Mouse (Mus musculus): ENCODE results near the gene Tmem189.

The Tmem189 gene

DNA sequence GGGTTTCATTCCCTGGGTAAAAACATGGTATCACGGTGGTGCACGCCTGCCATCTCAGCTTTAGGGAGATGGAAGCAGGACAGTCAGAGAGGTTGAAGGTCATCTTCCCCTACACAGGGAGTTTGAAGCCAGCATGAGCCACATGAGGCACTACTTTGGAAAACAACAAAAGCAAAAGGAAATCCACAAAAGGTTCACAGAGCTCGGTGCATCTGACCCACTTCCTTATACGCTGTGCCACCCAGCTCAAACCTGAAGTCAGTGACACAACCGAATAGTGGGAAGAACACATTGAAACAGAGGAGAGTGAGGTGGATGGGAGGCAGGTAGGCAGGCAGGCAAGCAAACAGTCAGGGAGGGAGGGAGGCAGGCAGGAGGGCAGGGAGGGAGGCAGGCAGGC lies 11.8 kb upstream of the Tmem189 start:
- no peak for DNase-seq (ENCODE audit: low spot score in 2 of 2)

DNA sequence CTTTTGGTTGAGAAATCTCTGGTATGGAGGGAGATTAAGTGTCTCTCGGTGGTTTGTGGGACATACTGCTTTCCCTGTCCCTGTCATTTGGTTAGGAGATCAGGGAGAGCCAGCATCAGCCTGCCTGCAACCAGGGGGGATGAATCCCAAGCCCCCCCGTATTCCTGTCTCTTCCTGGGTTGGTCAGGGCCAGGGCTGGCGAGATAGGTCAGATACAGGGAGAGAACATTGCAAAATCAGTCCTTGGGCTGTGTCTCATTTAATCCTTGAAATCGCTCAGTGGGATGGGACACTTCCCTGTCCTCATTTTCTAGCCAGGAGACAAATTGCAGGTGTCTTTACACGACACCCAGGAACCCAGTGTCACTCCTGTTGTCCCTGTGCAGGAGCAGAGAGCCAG lies 10.4 kb upstream of the Tmem189 start:
- no peak for DNase-seq (ENCODE audit: low spot score in 2 of 2)

DNA sequence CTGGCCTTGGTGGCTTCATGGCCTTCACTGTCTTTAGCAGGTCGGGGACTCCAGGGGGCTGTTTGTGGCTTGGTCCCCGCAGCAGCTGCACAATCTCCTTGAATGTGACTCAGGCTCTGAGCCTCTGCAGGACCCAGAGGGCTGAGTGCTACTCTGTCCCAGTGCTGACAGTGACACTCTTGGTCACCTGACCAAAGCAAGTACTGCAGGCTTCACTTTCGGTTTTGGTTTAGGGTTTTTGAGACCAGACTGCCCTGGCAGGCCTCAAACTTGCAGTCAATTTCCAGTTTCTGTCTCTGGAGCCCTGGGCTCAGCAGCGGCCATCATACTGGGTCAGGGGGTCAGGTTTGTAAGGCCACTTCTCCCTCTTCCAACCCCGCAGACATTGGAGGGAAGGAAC lies 8.3 kb upstream of the Tmem189 start:
- DNase-seq (ENCODE audit: low spot score in 2 of 2) = no peak

DNA sequence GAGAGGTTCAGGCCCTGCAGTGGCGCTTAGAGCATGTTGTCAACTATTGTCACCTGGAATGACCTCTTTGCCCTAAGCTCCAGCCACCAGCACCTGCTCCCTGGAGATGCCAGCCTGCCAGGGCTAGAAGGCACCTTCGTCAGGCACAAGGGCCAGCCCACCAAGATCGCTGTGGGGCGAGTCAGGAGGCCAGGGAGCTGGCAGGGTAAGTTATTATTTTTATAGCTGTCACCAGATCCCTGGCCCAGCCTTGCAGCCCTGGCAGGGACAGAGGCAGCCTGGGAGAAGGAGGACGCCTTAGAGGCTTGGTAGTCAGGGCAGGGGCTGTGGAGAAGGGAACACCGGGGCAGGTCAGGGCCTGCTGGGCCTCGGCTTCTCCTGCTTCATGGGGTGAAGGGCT lies 6.5 kb upstream of the Tmem189 start:
- no peak for DNase-seq (ENCODE audit: low spot score in 2 of 2)

GRCm38 (mm10) chr2:167695491-167695890 lies 5.9 kb upstream of the Tmem189 start:
- DNase-seq (ENCODE audit: low spot score in 2 of 2) = no peak

GRCm38 (mm10) chr2:167694963-167695362 lies 5.3 kb upstream of the Tmem189 start:
- DNase-seq (ENCODE audit: low spot score in 2 of 2) = no peak

DNA sequence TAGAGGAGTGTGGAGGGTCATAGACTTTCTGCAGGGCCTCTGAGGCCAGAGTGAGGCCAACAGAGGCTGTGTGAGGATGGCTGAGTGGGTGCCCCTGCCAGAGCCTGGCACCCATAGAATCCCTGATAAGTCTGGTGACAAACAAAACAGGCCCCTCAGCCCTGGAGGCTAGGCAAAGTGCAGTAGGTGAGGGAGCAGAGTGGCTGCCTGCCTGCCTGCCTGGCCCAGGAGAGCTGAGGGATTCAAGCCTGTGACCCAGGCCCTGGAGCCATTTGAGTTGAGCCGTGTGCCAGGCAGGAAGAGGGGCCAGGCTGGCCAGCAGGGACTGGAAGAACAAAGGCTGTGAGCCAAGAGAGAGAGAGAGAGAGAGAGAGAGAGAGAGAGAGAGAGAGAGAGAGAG lies 4.6 kb upstream of the Tmem189 start:
- no peak for DNase-seq (ENCODE audit: low spot score in 2 of 2)

GRCm38 (mm10) chr2:167693540-167693939 lies 3.9 kb upstream of the Tmem189 start:
- DNase-seq (ENCODE audit: low spot score in 2 of 2) = no peak

- DNase-seq (ENCODE audit: low spot score in 2 of 2) = no peak
Measured at GRCm38 (mm10) chr2:167692831-167693230, 3.2 kb upstream of the Tmem189 start.

DNA sequence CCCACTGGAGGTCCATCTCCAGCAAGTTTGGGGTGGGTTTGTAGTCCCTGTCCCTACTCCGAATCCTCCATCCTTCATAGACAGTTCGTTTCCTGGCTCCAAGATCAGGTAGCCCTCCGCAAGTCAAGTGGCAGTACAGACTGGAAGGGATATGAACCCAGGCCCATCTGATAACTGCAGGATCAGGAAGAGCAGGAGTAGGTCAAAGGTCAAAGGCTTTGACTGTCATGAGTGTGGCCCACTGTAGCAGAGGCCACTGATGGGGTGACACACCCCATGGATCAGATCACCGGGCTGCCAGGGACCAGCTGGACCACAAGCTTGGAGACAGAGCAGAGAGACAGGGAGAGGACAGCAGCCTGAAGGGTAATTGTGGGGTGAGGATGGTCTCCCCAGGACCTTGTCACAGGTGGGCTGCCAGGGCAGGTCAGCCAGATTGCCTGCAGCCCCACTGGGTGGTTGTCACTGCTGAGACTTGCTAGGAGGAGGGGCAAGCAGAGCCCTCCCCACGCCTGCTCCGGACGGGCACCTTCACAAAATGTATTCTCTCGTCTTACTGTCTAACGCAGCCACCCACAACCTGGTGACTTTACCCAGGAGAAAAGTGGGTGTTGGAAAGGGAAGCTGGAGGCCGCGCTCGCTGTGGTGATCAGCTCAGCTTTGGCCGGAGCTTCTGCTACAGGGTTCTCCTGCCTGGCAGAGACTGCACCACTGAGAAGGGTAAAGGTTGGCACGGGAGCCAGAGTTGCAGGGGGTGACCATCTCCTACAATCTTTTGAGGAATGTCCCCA lies 2.4 kb upstream of the Tmem189 start:
- DNase-seq (ENCODE audit: low spot score in 2 of 2) = no peak

DNA sequence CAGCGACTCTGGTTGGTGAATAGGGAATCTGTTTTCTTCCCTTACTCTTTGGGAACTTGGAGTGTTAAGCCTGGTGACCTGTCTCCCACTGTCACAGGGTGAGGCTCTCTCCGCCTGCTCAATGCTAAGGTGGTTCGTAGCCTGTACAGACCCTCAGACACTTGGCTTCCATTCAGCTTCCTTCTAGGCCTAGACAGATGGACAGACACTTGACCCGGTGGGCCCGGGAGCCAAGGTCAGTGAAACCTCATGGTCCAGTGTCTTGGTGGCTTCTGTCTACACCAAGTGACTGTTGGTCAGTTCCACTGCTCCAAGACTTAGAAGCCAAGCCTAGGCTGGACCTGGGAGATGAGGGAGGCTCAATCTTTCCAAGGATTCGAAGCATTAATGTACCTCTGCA lies 1.8 kb upstream of the Tmem189 start:
- DNase-seq (ENCODE audit: low spot score in 2 of 2) = no peak

- no peak for DNase-seq (ENCODE audit: low spot score in 2 of 2)
Measured at GRCm38 (mm10) chr2:167690962-167691311, 1.3 kb upstream of the Tmem189 start.

GRCm38 (mm10) chr2:167690219-167690961 lies 768 bp upstream of the Tmem189 start:
- no peak for DNase-seq (ENCODE audit: low spot score in 2 of 2)

- peak; percentile 53 to 72 for DNase-seq (ENCODE audit: low spot score in 2 of 2)
Measured at GRCm38 (mm10) chr2:167688498-167689451, 847 bp downstream of the Tmem189 start, which contains the start of gene Cebpb. TSS of gene Cebpb (plus strand) at chr2:167688915.

DNA sequence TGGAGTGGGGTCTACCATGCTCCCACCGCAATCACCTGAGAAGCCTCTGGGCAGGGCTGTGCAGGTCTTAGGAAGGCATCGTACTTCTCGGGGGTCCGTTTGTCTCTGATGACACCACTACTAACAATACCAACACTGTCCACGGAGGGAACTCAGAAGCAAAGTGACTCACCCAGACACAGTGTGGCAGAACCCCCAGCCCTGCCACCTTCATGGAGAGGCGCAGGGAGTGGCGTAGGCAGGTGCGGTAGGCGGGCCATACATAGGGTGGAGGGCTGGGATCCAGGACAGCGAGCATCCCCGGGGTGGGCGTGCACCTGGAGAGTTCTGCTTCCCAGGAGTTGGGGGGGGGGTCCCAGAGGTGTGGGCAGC lies 1.5 kb downstream of the Tmem189 start:
- no peak for DNase-seq (ENCODE audit: low spot score in 2 of 2)

- no peak for DNase-seq (ENCODE audit: low spot score in 2 of 2)
Measured at GRCm38 (mm10) chr2:167687651-167688101, 1.9 kb downstream of the Tmem189 start.

DNA sequence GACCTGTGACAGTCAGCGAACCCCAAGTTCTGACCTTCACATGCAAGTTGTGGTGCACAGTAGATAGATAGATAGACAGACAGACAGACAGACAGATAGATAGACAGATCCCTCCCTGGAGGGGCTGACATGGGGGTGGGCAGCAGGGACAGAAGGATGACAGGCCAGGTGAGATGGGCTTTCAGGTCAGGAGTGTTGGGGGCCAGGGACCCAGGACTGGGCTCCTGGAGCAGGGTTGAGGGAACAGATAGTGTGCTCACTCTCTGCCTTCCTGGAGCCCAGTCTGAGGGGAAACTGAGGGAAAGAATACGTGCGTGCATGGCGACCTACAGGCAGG lies 2.4 kb downstream of the Tmem189 start:
- no peak for DNase-seq (ENCODE audit: low spot score in 2 of 2)

DNA sequence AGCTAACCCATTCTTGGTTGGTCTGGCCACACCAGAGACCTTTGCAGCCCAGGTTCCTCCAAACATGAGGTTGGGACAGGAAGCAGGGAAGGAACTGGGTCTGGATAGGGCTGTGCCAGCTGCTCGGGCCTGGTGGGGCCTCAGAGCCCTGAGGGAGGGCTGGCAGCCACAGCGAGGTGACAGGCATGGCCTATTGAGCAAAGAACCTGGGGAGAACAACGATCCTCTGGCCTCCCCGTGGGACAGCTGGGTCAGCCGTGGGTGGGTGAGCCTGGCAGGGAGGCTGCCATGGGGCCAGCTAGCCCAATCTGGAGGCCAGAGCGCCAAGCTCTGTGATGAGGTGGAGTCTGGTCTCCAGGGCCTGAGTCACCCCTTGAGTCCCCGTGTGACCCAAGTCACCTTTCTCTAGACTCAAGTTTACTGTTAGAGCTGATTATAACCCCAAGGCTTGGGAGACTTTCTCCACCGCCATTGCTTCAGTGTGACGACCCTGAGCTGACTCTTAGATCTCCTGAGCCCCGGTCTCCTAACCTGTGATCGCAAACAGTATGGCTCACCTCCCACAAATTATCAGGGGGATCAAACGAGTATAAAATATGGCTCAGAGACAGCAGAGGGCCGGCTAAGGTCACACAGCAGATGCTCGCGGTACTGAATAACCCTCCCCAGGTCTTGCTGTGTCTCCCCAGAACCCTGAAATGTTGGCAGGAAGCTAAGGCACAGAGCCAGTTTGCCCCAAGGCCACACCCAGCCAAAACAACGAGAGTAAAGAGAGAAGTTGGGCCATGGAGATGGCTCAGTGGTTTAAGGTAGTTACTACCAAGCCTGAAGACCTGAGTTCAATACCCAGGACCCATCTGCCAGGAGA lies 3.0 kb downstream of the Tmem189 start:
- no peak for DNase-seq (ENCODE audit: low spot score in 2 of 2)

DNA sequence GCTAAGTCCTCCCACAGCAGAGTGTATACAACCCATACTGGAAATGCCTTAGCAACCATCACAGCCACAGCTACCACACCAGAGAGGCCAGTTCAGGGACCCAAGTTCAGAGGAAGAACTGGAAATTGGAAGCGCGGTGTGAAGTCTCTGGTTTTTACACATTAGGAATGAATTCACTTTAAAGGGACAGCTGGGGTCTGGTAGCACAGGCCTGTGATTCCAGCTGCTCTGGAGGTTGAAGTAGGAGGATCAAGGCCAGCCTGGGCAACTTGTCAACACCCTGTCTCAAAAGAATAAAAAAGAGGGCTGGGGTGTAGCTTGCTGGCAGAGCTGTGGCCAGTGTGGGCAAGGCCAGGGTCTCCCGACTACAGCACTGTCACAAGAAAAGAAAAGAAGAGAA lies 3.8 kb downstream of the Tmem189 start:
- DNase-seq (ENCODE audit: low spot score in 2 of 2) = no peak

GRCm38 (mm10) chr2:167685137-167685536 lies 4.5 kb downstream of the Tmem189 start:
- DNase-seq (ENCODE audit: low spot score in 2 of 2) = peak; percentile 96 to 98

DNA sequence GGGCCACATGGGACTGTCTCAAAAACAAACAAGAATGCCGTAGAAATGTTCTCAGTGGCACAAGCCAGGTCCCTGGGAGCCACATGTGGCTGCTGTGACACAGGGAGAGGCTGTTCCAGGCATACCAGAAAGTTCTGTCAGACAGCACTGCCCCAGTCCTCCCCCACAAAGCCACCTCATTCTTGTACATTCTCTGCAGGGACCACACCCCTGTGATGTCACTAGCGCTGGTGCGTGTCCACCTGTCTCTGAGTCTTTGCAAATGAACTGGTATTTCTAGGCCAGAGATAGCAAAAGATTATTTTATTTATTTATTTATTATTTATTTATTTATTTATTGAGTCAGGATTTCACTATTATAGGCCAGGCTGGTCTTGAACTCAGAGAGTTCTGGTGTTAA lies 5.9 kb downstream of the Tmem189 start:
- DNase-seq (ENCODE audit: low spot score in 2 of 2) = no peak

All from cerebellum, postnatal 4 days (tissue).